Mouse (Mus musculus): Measurements from ENCODE around the gene Gpx4.

- TF ChIP-seq CTCF (IDR thresholded peaks at IDR 0.05; ENCODE audit: insufficient read depth, low read depth, low read length): no peak
- TF ChIP-seq POLR2A (IDR thresholded peaks at IDR 0.05; ENCODE audit: insufficient read depth, low read depth, low read length): no peak
Measured at GRCm38 (mm10) chr10:80032799-80033480, 14.0 kb upstream of the Gpx4 start.

All from olfactory bulb, adult 2 months (tissue).